Mouse (Mus musculus) urinary bladder, adult 2 months (tissue): Measurements from ENCODE around the gene Arsg. TPM values are rescaled to one million over a fixed set of nuclear protein-coding genes. Genes with fewer than 3 reads are reported as not detected.
A peak's percentile ranks its signal among the peaks of the same experiment; 100 is the strongest.
"Not testable (repeated sequence)": the region's sequence is repeated elsewhere in the genome, so short reads cannot be mapped to it uniquely, and the experiment has no call there.

Experiments
- DNase-seq: peaks from one replicate; pipeline ENCODE4 v3.0.0; 2022; ENCODE audit warnings: low spot score
- polyA plus RNA-seq: library from polyadenylated mRNA; depleted of rRNA; stranded (reverse); fragments of >200 nt; gene quantifications from 2 replicates; pipeline ENCODE4 v1.2.3, GENCODE M21; 2012

Gene Arsg
- polyA plus RNA-seq, 1 experiment, result 6.7 TPM

DNA sequence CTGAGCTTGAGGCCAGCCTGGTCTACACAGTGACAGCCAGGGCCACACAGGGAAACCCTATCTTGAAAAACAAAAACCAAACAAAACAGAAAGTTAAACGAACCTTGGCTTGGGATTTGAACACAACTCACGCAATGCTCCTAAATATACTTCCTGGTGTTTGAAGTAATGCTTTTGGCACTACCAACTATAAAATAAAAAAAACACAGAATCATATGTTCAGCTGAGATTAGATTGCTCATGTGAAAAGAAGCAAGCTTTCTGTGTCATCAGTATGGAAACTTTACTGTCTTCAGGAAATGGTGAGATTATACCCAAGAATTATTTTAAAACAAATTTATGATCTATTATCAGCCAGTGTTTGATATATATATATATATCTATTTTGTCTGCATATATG lies 113.2 kb downstream of the Arsg start:
- no peak for DNase-seq

DNA sequence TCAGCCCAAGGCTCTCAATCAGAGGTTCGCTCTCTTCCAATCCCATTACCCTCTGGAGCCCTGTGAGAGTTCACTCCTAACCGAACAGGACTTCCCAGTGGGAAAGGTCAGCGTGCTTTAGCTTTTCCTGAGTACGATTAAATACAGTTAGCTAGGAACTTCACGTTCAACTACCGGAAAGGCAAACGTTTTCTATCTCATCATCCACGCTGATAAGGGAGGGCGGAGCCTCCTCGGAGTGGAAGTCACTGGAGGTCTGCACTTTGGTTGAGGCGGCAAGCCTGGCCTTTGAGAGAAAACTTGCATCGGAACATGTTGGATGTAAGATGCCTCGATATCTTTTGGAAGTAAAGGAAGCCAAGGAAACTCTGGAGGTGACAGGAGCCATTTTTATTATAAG lies 113.8 kb downstream of the Arsg start:
- no peak for DNase-seq

DNA sequence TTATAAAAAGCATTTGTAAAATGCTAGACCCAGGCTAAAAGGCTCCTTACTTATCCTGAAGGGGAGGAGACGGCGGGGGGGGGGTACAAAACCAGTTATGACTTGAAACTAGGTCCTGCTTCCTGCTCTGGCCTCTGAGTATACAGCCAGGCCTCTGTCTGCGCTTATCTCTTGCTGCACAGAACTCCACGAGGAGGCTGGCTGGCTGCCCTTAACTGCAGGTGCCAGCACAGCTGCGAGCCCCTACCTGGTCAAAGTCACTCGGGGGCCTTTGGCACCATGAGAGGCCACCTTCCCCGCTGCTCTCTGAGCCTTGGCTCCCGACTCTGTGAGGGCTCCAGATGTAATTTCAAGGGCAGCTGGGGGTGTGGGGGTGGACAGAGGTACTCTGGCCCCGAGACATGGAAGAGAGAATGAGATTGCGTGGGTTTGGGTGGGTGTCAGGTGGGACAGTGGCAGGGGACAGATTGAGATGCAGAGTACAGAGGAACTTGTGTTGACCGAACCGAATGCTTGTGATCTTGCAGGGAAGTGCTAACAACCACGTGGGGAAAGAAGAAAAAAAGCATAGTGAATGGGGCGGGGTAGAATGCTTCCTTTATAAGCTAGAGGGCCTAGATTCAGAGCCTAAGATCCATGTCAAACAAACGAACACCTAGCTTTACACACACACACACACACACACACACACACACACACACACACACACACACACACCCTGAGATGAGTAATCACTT lies 114.6 kb downstream of the Arsg start:
- no peak for DNase-seq

DNA sequence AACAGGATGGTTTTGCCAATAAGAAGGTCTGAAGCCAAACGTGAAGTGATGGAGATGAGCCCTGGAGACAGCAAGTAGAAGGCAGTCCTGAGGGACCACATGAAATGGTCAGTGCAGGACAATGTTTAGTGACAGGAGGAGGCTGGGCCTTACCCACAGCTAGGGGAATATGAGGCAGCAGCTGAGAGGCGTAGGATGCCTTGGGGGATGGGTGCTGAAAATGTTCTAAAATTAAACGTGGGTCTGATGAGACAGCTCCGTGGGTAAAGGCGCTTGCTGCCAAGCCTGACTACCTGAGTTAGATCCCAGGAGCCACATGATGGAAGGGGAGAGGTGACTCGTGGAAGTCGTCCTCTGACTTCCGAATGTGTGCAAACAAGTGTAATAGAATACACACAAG lies 116.8 kb downstream of the Arsg start:
- no peak for DNase-seq

DNA sequence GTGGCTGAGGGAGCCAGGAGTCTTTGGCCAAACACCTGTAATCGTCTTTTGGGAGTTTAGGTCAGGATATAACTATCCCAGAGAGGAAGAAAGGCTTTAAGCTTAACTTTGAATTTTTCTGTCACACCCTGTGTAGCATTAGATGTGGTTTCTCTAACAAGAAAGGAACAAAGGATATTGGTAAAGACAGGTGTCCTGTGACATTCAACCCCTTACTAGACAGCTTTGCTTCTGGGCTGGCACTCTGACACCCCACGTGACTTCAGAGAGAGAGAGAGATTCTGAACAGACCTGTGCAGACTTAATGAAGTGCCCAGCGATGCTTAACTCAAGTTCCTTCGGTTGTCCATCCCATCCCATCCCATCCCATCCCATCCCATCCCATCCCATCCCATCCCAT lies 118.3 kb downstream of the Arsg start:
- no peak for DNase-seq

DNA sequence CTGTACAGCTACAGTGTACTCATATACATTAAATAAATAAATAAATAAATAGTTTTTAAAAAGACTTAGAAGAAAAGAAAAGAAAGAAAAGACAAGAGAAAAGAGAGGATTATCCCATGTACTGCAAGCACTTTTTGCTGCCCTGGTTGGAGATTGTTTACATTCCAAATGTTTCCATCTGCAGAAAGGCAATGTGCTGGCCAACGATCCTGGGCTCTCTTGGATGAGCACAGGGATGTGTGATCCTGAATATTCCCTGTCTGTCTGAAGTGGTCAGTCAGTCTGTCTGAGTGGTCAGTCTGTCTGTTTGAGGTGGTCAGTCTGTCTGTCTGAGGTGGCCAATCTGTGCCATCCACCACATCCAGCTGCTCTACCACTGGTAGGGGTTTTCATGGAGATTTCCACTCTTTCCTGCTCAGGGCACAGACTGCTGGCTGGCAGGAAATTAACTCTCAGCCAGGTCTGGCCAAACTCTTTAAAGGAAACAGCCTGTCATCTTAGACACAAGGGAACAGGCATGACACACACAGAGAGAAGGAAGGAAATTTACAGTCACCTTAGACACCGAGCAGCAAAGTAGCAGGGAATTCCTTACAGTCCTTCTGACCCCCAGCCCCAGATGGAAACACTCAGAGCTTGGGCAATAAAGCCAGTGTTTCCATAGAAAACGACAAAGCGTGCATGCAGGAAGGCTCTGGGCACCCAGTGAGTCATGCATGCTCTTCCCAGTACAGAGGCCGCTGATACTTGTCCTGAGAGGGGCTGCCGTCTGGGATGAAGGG lies 120.2 kb downstream of the Arsg start:
- DNase-seq, result no peak

DNA sequence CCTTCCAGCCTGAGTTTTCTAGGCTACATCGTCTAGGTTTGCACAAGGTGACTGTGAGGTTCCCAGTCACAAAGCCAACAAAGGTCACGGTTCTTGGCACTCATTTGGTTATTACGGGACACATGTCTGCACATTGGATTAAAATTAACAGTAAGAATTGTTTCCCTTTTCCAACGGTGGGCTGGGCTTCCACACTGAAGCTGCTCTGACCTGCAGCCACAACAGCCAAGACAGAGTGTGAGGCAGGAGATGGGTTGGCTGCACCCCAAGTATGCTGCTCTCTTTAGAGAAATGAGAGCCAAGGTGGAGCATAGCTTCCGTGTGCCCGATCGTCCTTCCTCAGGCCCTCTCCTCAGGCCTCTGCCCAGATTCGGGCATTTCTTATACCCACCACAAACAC lies 121.6 kb downstream of the Arsg start:
- DNase-seq, result no peak

DNA sequence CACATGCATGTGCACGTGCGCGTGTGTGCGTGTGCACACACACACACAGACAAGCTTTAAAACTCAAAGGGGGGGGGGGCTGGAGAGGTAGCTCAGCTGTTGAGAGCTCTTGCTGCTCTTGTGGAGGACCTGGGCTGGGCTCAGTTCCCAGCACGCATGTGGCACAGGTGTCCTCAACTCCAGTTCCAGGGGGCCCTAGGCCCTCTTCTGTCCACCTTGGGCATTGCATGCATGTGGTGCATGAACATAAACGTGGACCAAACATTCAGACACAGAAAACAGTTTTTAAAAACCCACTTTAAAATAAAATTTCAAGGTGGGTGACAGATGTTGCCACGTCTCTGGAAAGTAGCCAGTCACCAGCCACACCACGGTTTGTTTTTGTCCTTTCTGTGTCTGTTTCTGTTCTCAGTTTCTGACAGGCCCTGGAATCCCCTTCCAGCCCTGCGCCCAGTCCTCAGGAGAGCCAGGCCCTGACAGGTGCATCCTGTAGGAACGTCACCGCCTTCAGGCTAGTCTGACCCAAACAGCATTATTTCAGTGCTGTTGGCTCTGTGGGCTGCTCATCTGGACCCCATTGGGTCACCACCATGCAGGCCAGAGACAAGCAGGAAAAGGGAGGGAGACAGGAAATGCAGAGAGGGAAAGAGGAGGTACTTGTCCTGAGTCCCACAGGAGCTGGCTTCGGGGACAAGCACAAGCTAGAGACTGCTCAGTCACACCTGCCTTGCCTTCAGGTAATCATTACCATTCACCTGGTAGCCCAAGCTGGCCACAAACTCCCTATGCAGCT lies 125.8 kb downstream of the Arsg start:
- no peak for DNase-seq

DNA sequence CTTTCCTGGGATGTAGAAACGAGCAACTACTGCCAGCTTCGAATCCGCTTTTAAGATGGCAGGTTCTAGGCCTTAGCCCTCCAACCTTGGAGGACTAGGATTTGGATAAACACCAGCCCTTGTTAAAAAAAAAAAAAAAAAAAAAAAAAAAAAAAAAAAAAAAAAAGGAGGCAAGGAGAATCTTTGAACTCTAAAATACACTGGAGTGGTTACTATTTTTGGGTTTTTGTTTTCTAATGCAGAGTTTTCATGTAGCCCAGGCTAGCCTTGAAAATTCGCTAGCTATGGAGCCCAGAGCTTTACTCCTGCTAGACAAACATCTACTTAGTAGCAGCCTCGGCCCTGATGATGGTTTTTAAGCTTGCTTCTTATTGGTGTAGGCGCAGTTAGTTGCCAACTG lies 134.4 kb downstream of the Arsg start:
- DNase-seq, result no peak

DNA sequence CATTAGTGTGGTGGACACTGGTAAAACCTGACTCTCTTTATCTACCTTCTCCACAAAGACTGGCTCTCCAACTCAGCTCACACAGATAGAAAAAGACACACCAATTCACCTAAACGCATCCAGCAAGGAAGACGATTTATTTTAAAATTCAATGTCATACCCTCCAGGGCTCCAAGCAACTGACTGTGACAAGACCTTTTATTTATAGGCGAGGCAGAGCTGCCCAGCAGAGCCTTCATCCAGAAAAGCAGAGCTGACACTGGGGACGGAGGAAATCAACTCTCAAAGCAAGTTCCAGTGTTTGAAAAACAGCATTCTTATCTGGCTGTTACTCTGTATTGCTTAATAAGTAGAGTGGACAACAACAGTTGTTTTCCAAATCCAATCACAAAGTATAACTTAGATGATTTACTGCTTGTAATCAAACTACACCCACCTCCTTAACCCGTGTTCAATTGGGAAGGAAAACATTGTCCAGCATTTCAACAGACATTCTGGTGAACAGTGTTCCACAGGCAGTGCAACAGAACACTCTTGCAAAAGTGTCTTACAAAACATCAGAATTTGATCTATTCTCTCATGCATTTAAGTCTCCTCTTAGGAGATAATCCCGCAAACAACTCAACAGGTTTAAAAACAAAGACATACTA lies 135.9 kb downstream of the Arsg start:
- no peak for DNase-seq

DNA sequence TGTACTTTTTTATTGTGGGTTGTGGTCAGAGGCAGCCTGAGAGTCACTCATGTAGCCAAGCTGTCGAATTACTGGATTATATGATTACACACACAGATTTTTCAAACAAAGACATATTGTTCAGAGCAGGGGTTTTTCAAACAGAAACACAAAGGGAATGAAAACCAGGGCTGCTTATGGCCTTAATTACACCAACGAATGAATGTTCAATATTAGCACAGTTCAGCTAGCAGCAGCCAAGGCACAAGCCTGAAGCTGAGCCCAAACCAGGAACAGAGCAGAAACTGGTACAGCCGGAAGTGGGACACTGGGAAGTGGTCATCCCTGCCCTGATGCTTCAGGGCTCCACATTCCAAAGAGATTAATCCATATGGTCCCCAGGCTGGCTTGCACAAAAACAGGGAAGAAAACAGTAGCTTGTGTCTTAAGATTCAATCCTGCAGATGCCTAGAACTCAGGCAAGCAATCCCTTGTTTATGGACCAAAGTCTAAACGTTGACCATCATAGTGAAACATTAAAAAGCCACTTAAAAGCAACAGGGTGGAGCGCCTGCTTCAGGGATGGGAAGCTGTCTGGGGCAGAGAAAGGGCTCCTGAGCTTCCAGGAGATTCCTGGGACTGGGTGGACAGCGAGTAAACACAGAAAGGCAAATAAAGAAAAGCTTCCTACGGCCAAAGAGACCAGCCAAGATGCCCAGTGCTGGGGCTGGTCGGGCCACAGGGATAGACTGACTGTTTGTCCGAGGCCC lies 137.0 kb downstream of the Arsg start:
- no peak for DNase-seq

DNA sequence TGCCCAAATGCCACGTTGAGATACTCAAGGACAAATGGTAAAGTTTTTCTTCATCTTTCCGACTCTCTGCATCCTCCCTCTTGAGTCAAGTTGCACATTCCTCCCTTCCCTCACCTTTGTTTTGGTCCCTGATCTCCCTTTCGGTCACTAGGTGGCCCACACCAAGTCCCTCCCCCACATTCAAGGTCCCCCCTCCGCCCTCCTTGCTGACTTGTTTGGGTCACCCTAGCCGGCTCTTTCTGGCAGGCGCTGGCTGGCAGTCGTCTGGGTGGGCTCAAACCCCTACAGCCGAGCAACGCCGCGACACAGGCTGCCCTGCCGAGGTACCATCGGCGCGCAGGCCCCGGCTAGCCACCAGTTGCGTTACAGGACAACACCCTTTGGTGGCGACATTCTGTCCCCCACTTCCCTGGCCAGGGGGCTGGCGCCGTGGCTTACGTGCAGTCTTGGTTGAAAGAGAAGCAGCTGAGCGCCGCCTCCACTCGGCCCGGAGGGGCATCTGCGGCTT lies 137.7 kb downstream of the Arsg start:
- DNase-seq, result no peak

DNA sequence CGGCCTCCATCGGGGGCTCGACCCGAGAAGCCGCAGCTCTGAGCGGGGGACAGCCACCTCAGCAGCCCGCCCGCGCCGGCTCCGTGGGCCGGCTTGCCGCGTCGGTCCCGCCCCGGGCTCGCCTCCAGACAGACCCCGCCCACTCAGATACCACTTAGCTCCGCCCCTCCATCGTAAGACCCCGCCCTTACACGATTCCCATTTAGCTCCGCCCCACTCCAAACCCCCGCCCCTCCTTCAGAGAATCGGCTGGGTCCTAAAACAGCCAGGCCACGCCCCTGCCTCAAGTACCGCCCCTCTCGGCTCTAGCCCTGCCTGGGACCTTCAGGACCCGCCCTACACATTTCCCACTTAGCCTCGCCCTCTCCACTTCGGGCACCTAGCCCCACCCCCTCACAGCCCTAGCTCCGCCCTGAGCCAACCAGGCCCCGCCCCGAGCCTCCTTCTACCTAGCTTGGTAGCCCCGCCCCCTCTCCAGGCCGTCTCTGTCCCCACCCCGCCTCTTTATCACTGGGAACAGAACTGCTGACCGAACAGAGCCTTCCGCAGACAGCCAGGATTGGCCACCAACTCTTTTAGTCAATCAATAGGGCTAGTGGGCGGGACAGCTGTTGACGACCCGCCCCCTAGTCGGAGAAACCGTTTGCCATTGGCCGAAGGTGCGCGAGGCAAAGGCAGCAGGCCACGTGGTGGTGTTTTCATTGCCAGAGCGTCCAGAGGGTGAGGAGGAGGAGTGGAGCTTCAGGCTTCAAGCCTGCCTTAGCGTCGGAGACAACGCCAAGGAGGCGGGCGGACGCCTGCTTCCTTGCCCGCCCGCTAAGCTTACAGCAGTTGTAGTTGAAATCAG lies 138.4 kb downstream of the Arsg start, which contains the start of gene Wipi1:
Gene Wipi1 (minus strand): TSS at position 665 of the 847 bp plus-strand sequence.
- DNase-seq, result peak; percentile 92

DNA sequence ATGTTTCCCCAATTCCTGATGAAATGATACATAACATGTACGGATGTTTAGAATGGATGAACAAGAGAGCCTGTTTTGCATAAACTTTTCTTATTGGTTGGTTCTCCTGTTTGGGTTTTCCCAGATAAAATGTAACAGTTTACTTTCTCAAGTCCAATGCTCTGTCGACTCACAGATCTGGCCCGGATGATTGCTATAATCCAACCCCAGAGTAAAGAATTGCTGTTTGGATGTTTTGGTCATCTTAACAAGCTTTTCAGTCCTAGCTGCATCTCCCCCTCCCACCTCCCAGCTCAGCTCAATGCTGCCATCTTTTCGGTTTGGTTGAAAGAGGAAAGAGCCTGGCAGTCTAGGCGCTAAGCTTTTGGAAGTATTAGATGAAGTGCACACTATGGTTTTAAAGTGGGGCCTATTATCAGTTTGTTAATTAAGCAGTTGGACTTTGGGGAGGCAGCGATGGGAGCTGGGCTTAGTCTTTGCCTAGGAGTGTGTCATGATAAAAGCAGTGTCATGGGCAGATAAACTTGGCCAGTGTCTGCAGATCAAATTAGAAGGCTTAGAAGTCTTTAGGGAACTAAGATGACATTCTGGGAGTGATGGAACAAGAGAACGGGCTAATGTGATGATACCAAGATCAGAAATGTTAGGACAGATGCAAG lies 139.8 kb downstream of the Arsg start:
- DNase-seq, result no peak

DNA sequence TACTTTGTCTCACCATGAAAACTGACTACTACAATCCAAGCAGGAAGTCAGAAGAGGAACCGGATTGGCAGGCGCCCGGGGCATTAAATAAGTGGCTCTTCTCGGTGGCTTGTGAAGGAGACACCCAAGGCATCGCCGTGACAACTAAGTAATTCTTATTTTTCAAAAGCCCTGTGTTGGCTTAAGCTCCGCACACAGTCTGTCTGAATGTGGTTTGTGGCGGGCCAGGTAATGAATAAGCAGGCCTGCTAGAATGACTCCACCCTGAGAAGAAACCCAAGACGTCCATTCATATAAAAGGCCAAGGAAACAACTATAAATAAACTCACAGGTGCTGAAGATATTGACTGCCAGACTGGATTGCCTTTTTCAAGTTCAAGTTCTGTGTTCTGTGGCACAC lies 142.1 kb downstream of the Arsg start:
- no peak for DNase-seq

DNA sequence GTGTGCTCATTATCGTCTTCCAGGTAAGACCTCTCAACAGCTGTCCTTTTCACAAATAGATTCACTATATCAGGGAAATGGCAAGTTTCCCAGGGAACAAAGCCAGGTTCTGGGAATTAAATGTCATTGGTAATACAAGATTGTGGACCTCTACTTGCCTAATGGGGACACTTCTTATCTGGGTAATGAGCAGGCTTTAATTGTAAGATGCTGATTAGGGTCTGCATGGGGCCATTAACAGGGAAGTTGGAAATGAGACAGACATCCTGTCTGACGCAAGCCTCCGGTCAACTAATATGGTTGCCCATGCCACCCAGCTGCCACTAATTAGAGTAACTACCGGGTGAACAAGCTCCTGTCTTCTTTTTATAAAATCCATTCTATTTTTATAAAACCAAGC lies 143.2 kb downstream of the Arsg start:
- no peak for DNase-seq

DNA sequence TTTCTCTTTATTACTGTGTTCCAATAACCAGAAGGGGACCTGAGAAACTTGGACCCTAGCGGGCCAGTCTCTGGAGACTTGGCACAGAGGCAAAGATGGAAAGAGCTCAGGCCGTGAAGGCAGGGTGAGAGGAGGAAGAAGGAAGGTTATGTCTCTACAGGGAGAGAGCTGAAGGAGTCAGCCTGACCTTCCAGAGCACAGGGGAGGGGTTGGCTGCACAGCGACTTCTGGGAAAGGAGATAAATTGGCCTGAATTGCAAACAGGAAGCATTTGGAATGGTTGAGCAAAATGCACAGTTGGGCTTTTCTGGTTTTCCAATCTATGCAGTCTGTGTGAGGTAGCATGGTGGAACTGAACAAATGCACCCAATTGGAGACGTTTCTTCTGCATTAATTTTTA lies 143.6 kb downstream of the Arsg start:
- DNase-seq, result no peak

DNA sequence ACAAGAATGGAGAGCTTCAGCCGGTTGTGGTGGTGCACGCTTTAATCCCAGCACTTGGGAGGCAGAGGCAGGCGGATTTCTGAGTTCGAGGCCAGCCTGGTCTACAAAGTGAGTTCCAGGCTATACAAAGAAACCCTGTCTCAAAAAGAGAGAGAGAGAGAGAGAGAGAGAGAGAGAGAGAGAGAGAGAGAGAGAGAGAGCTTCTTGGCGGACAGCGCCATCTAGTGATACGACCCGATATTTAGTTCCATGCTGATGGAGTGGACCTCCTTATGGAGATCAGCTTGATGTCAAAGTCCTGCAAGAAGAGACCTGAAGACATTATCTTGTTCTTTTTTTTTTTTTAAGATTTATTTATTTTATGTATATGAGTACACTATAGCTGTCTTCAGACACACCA lies 145.9 kb downstream of the Arsg start:
- DNase-seq, result not testable (repeated sequence)

DNA sequence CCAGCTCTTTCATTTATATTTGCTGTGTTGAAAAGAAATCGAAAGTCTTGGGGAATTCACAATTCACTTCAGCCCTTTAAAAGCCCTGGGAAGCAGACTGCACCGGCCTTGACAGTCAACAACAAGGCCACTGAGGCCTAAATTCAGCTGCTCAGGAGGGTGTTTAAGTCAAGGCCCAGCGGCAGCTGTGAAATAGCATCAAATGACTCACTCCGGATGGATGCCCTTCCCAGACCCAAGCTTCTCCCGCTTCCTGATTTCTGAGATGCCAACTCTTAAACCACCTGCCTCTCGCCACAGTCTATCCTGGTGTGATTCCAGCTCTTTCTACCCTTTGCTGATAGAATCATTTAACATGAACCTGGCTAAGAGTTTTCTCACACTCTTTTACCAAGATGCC lies 147.2 kb downstream of the Arsg start:
- no peak for DNase-seq

DNA sequence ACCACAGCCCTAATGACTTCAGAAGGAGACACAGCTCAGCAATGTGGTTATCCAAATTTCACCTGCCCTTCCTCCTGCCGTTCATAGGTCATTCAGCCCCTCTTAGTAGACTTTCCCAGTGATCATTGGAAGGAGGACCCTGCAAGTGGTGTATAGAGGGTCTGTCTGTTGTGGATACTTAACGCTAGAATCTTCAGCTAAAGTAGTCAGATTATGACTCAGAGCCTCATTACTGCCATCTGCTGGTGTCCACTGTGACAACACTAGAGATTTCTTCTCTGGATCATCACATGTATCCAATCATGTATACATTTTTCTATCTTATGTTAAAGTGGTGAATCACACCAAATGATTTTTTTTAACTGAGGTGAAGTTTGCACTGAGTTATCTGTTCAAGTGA lies 148.0 kb downstream of the Arsg start:
- no peak for DNase-seq
